Mouse (Mus musculus) CD8-positive naive resting alpha-beta T cell, adult 57 days (primary cell): ENCODE results near the gene Rin2. TPM values are rescaled to one million over a fixed set of nuclear protein-coding genes. Genes with fewer than 3 reads are reported as not detected.

Experiments used
- total RNA-seq: library from RNA; stranded (reverse); gene quantifications from one replicate; pipeline ENCODE4 v1.2.4, GENCODE M21; 2023

Gene Rin2
- 2.7 TPM for total RNA-seq

DNA sequence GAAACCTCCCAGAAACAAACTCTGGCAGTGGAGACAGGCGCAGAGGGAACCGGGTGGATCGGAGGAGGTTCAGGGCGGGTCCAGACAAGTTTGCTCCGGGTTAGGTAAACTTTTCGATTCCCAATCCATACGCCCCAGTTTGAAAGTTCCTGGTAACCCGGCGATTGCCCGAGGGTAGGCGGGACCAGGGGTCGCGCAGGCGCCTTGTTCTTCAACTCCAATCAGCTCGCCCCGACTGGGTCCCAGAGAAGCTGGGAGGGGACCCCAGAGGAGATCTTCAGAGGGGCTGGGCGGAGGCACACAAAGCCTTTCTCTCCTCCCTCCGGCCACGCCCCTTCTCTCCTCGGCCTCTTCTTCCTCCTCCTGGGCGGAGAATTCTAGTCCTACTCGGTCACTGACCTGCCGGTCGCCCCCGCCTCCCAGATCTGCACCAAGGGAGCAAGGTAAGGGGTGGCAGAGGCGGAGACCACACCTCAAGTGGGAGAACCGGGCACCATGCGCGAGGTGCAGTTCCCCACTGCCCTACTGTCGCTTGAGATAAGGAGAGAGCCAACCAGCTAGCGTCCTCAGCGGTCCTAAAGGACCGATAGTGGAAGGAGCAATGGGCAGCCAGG lies at the start of gene Rin2:
TSS of gene Rin2 (plus strand) at position 74 of the 614 bp plus-strand sequence.

DNA sequence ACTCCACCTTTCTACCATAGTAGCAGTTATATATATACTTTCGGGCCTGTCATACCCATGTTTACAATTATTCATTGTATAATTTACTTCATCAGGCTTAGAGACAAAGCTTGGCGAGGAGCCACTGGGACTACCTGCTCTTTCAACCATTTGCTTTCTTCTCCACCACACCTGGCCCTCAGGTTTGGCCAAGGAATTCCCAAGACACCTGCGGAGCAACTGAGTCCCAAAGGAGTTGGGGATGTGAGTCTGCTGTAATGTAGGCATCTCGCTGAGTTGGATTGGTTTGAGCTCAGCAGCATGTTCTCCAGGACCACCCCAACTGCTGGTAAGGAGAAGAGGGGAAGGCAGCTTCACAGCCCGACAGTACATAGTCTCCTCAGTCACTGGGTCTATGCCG lies 226.8 kb downstream of the Rin2 start, which contains the start of gene Naa20:
TSS of gene Naa20 (plus strand) at position 239 of the 400 bp plus-strand sequence.

DNA sequence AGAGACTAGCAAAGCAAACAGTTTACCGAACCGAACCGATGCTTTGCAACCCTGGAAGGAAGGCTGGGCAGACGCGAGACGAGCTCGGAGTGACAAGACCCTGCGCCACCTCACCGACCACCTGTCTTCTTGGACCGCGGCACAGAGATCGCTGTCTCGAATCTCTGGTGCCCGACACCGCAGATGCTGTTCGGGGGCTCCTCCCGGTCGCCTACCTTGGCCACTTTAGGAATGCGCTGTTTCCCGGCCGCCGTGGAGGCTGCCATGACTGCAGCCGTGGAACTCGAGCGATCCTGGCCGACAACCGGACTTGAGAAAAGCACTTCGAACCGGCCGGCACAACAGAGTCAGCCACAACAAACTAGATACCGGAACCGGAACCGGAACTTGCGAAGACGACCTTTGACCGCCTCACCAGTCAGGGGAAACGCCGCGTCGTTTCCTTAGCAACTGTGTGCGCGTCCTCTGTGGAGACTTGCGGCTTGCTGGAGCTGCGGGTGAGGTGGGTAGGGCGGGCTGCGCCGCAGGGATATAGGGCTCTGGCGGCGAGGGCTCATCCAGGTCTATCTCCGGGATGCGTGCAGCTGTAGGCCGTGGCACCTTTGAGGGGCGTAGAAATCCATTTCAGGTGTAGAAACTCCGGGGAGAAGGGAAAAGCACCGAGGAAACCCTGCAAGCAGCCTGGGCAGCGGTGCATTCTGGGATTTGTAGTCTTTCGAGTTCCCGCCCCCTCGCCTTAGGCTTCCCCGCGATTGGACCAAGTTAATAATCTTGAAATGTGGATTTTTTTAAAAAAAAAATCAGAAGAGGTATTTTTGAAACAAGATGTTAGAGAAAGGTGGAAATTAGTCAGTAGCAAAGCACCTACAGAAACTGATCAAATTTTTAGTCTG lies 259.6 kb downstream of the Rin2 start, which contains the start of the genes Cfap61 and Crnkl1:
TSS of gene Cfap61 (plus strand) at position 446 of the 893 bp plus-strand sequence.
TSS of gene Crnkl1 (minus strand) at position 676 of the 893 bp plus-strand sequence.

Other genes with a start within 250 kb of the Rin2 start
- 31.0 TPM for gene Naa20, start 226.9 kb downstream of the Rin2 start, total RNA-seq